Mouse (Mus musculus): ENCODE results near the gene AK157302.
A peak's percentile ranks its signal among the peaks of the same experiment; 100 is the strongest.
"Not testable (repeated sequence)": the region's sequence is repeated elsewhere in the genome, so short reads cannot be mapped to it uniquely, and the experiment has no call there.

Gene AK157302

GRCm38 (mm10) chr13:21495080-21495479 lies at the start of gene AK157302:
TSS of gene AK157302 (plus strand) at chr13:21495223.
- no peak for DNase-seq

- no peak for DNase-seq
Observed at GRCm38 (mm10) chr13:21446796-21447195, 48.2 kb upstream of the AK157302 start.

GRCm38 (mm10) chr13:21447856-21448614 lies 47.0 kb upstream of the AK157302 start:
- no peak for DNase-seq

- DNase-seq = no peak
Observed at GRCm38 (mm10) chr13:21453042-21453441, 42.0 kb upstream of the AK157302 start.

- peak; percentile 86 to 87 for DNase-seq
Observed at GRCm38 (mm10) chr13:21453449-21453848, 41.6 kb upstream of the AK157302 start, which contains the start of gene Zscan26. TSS of gene Zscan26 (minus strand) at chr13:21453730.

GRCm38 (mm10) chr13:21454133-21454532 lies 40.9 kb upstream of the AK157302 start:
- DNase-seq = no peak

GRCm38 (mm10) chr13:21456347-21456746 lies 38.7 kb upstream of the AK157302 start:
- DNase-seq = no peak

GRCm38 (mm10) chr13:21462516-21462915 lies 32.5 kb upstream of the AK157302 start:
- not testable (repeated sequence) for DNase-seq

- no peak for DNase-seq
Observed at GRCm38 (mm10) chr13:21467336-21467735, 27.7 kb upstream of the AK157302 start.

- peak; percentile 64 to 72 for DNase-seq
Observed at GRCm38 (mm10) chr13:21468061-21469019, 26.7 kb upstream of the AK157302 start, which contains the start of gene Nkapl. TSS of gene Nkapl (minus strand) at chr13:21468509.

GRCm38 (mm10) chr13:21469097-21469496 lies 25.9 kb upstream of the AK157302 start:
- DNase-seq = no peak

GRCm38 (mm10) chr13:21472427-21472826 lies 22.6 kb upstream of the AK157302 start:
- no peak for DNase-seq

GRCm38 (mm10) chr13:21478759-21479670 lies 16.0 kb upstream of the AK157302 start, which contains the start of the genes Zkscan4 and Gm10065:
TSS of gene Zkscan4 (plus strand) at chr13:21478907.
TSS of gene Gm10065 (minus strand) at chr13:21479441.
- DNase-seq = not testable (repeated sequence)

GRCm38 (mm10) chr13:21486881-21487280 lies 8.1 kb upstream of the AK157302 start:
- no peak for DNase-seq

- no peak for DNase-seq
Observed at GRCm38 (mm10) chr13:21492847-21493246, 2.2 kb upstream of the AK157302 start.

GRCm38 (mm10) chr13:21501182-21501581 lies 6.2 kb downstream of the AK157302 start, which contains the start of gene Gm11273:
TSS of gene Gm11273 (minus strand) at chr13:21501418.
- not testable (repeated sequence) for DNase-seq

- no peak for DNase-seq
Observed at GRCm38 (mm10) chr13:21502296-21502695, 7.3 kb downstream of the AK157302 start.

GRCm38 (mm10) chr13:21506221-21506649 lies 11.2 kb downstream of the AK157302 start:
- DNase-seq = peak; percentile 83

GRCm38 (mm10) chr13:21530136-21530535 lies 35.1 kb downstream of the AK157302 start:
- DNase-seq = no peak

- peak; percentile 89 to 90 for DNase-seq
Observed at GRCm38 (mm10) chr13:21530781-21531201, 35.8 kb downstream of the AK157302 start, which contains the start of gene Zkscan8. TSS of gene Zkscan8 (minus strand) at chr13:21531120.

GRCm38 (mm10) chr13:21542708-21543107 lies 47.7 kb downstream of the AK157302 start, which contains the start of gene Olfr1366:
TSS of gene Olfr1366 (minus strand) at chr13:21542808.
- DNase-seq = no peak
